ENCODE assay signal across 31 mouse cellular contexts in genomic region chr1:131640062-131640461, GRCm38 (mm10). TPM values are rescaled to one million over a fixed set of nuclear protein-coding genes. Genes with fewer than 3 reads are reported as not detected.
"Had no signal": no experiment of that assay in that cellular context is flagged by ENCODE, and none has a peak within 500 bp of the region (broad histone marks: within the 10 kb centered on the region; RNA-seq: fewer than 3 reads in every experiment).

No protein-coding gene starts in this region.

- H3K4me3 ChIP-seq: layer of hippocampus, adult 2 months; limb, embryonic 10.5 days; limb, embryonic 13.5 days; megakaryocyte, embryonic 14.5 days; midbrain, embryonic 10.5 days; midbrain, embryonic 13.5 days; myocyte; neural tube, embryonic 13.5 days; stomach, embryonic 15.5 days had no signal

- DNase-seq: kidney, adult 18-20 months; kidney, adult 9 months; kidney, postnatal 14 days; layer of hippocampus, adult 9-11 months; lung, embryonic 14.5 days; lung, postnatal 10 days; lung, postnatal 36 days; retina, postnatal 1 day; right cerebral cortex, postnatal 25 days; spleen, adult 18-20 months; thymus, adult 18-20 months; thymus, postnatal 36 days had no signal

- ATAC-seq: intestine, embryonic 16.5 days; midbrain, embryonic 13.5 days; midbrain, embryonic 16.5 days had no signal

- H3K36me3 ChIP-seq: limb, embryonic 10.5 days; limb, embryonic 13.5 days; midbrain, embryonic 10.5 days; midbrain, embryonic 13.5 days; neural tube, embryonic 13.5 days; stomach, embryonic 15.5 days had no signal

- H3K9ac ChIP-seq: limb, embryonic 13.5 days; lung, embryonic 14.5 days; midbrain, embryonic 13.5 days; neural tube, embryonic 13.5 days; stomach, embryonic 15.5 days had no signal

- H3K9me3 ChIP-seq: limb, embryonic 10.5 days; limb, embryonic 13.5 days; megakaryocyte, embryonic 14.5 days; midbrain, embryonic 10.5 days; midbrain, embryonic 13.5 days; neural tube, embryonic 13.5 days; stomach, embryonic 15.5 days had no signal

- H3K27ac ChIP-seq: layer of hippocampus, adult 2 months; limb, embryonic 10.5 days; limb, embryonic 13.5 days; midbrain, embryonic 10.5 days; midbrain, embryonic 13.5 days; neural tube, embryonic 13.5 days; stomach, embryonic 15.5 days had no signal

- H3K27me3 ChIP-seq: limb, embryonic 13.5 days; megakaryocyte, embryonic 14.5 days; midbrain, embryonic 13.5 days; neural tube, embryonic 13.5 days; stomach, embryonic 15.5 days had no signal

- H3K4me2 ChIP-seq: limb, embryonic 13.5 days; lung, embryonic 14.5 days; midbrain, embryonic 13.5 days; neural tube, embryonic 13.5 days; stomach, embryonic 15.5 days had no signal

- H3K4me1 ChIP-seq: limb, embryonic 10.5 days; limb, embryonic 13.5 days; midbrain, embryonic 10.5 days; midbrain, embryonic 13.5 days; neural tube, embryonic 13.5 days; stomach, embryonic 15.5 days had no signal

RNA-seq across cellular contexts. Expression of gene Ctse, which starts 2.0 kb away (rescaled TPM):
- total RNA-seq: layer of hippocampus, adult 2 months; layer of hippocampus, postnatal 25 days; left cerebral cortex, postnatal 25 days; liver, adult 2 months had no signal
- polyA plus RNA-seq: limb, embryonic 10.5 days; midbrain, embryonic 10.5 days; midbrain, embryonic 13.5 days; midbrain, embryonic 16.5 days; myocyte; neural tube, embryonic 13.5 days had no signal

RNA-seq across cellular contexts. Expression of gene Avpr1b, which starts 41.0 kb away (rescaled TPM):
- total RNA-seq: left cerebral cortex, adult 18-20 months; left cerebral cortex, postnatal 25 days; liver, adult 2 months; monocyte, adult 5-6 weeks; neutrophil, adult 5-6 weeks had no signal
- polyA plus RNA-seq: kidney, embryonic 16.5 days; limb, embryonic 10.5 days; limb, embryonic 13.5 days; liver, adult 2 months; lung, embryonic 14.5 days; midbrain, embryonic 10.5 days; midbrain, embryonic 13.5 days; midbrain, embryonic 16.5 days; myocyte; neural tube, embryonic 13.5 days; stomach, embryonic 15.5 days; urinary bladder, adult 2 months had no signal
